Mouse (Mus musculus): ENCODE measurements around the gene Itgb6. TPM values are rescaled to one million over a fixed set of nuclear protein-coding genes. Genes with fewer than 3 reads are reported as not detected.

The Itgb6 gene
- polyA plus RNA-seq, 1 experiment from 2014 or later = 12.6 TPM

- WGBS = 78% methylated on average over 3 of the region's 3 CpGs
- Histone ChIP-seq H3K4me2 (ENCODE audit: low read depth, low read length) (no peak overlapping the region), H3K9me3 (ENCODE audit: control insufficient read depth, low read length) (no peaks in the 10 kb centered on the region), H3K36me3 (ENCODE audit: control insufficient read depth, insufficient read depth, low read length) (no peaks in the 10 kb centered on the region), H3K4me3 (ENCODE audit: low read length) (no peak overlapping the region), H3K9ac (ENCODE audit: low read depth, low read length) (no peak overlapping the region), H3K4me1 (ENCODE audit: control insufficient read depth, insufficient read depth, low read length) (peaks cover 7% of the 10 kb centered on the region), H3K27me3 (replicated peaks; ENCODE audit: control insufficient read depth, insufficient read depth, low read length) (no peaks in the 10 kb centered on the region), H3K27ac (ENCODE audit: low read length) (no peak overlapping the region)
- ATAC-seq = no peak
Measured at GRCm38 (mm10) chr2:60706866-60707265, 15.6 kb downstream of the Itgb6 start.

GRCm38 (mm10) chr2:60705426-60705825 is 17.0 kb downstream of the Itgb6 start:
- Histone ChIP-seq H3K9me3 (ENCODE audit: control insufficient read depth, low read length) (no peaks in the 10 kb centered on the region), H3K4me1 (ENCODE audit: control insufficient read depth, insufficient read depth, low read length) (peaks cover 7% of the 10 kb centered on the region), H3K4me3 (ENCODE audit: low read length) (no peak overlapping the region), H3K36me3 (ENCODE audit: control insufficient read depth, insufficient read depth, low read length) (no peaks in the 10 kb centered on the region), H3K4me2 (ENCODE audit: low read depth, low read length) (no peak overlapping the region), H3K27me3 (replicated peaks; ENCODE audit: control insufficient read depth, insufficient read depth, low read length) (no peaks in the 10 kb centered on the region), H3K9ac (ENCODE audit: low read depth, low read length) (no peak overlapping the region), H3K27ac (ENCODE audit: low read length) (no peak overlapping the region)
- 89% methylated on average over 8 of the region's 8 CpGs for WGBS
- ATAC-seq = no peak

GRCm38 (mm10) chr2:60703315-60703714 is 19.1 kb downstream of the Itgb6 start:
- peak overlapping the region; percentile 70 for H3K27ac ChIP-seq (ENCODE audit: low read length)
- H3K4me3 ChIP-seq (ENCODE audit: low read length) = no peak overlapping the region
- peak; percentile 96 for ATAC-seq
- 39% methylated on average over 4 of the region's 4 CpGs for WGBS
- peak overlapping the region; percentile 9; the same call in 1 of the 2 replicates for H3K4me2 ChIP-seq (ENCODE audit: low read depth, low read length)
- peaks cover 10% of the 10 kb centered on the region for H3K4me1 ChIP-seq (ENCODE audit: control insufficient read depth, insufficient read depth, low read length)
- no peaks in the 10 kb centered on the region for H3K36me3 ChIP-seq (ENCODE audit: control insufficient read depth, insufficient read depth, low read length)
- no peaks in the 10 kb centered on the region for H3K27me3 ChIP-seq (replicated peaks; ENCODE audit: control insufficient read depth, insufficient read depth, low read length)
- H3K9ac ChIP-seq (ENCODE audit: low read depth, low read length) = no peak overlapping the region
- no peaks in the 10 kb centered on the region for H3K9me3 ChIP-seq (ENCODE audit: control insufficient read depth, low read length)

- H3K27ac ChIP-seq (ENCODE audit: low read length) = no peak overlapping the region
- H3K4me1 ChIP-seq (ENCODE audit: control insufficient read depth, insufficient read depth, low read length) = peaks cover 22% of the 10 kb centered on the region
- no peaks in the 10 kb centered on the region for H3K9me3 ChIP-seq (ENCODE audit: control insufficient read depth, low read length)
- H3K4me3 ChIP-seq (ENCODE audit: low read length) = no peak overlapping the region
- H3K9ac ChIP-seq (ENCODE audit: low read depth, low read length) = no peak overlapping the region
- H3K27me3 ChIP-seq (replicated peaks; ENCODE audit: control insufficient read depth, insufficient read depth, low read length) = no peaks in the 10 kb centered on the region
- no peaks in the 10 kb centered on the region for H3K36me3 ChIP-seq (ENCODE audit: control insufficient read depth, insufficient read depth, low read length)
- no peak overlapping the region for H3K4me2 ChIP-seq (ENCODE audit: low read depth, low read length)
- 90% methylated on average over 4 of the region's 4 CpGs for whole genome bisulfite sequencing
- no peak for ATAC-seq
Measured at GRCm38 (mm10) chr2:60700956-60701355, 21.5 kb downstream of the Itgb6 start.

- H3K4me1 ChIP-seq (ENCODE audit: control insufficient read depth, insufficient read depth, low read length) = peaks cover 22% of the 10 kb centered on the region
- H3K9ac ChIP-seq (ENCODE audit: low read depth, low read length) = no peak overlapping the region
- no peak for ATAC-seq
- no peak overlapping the region for H3K4me3 ChIP-seq (ENCODE audit: low read length)
- H3K27ac ChIP-seq (ENCODE audit: low read length) = no peak overlapping the region
- H3K27me3 ChIP-seq (replicated peaks; ENCODE audit: control insufficient read depth, insufficient read depth, low read length) = no peaks in the 10 kb centered on the region
- no peaks in the 10 kb centered on the region for H3K9me3 ChIP-seq (ENCODE audit: control insufficient read depth, low read length)
- 81% methylated on average over 3 of the region's 3 CpGs for WGBS
- no peaks in the 10 kb centered on the region for H3K36me3 ChIP-seq (ENCODE audit: control insufficient read depth, insufficient read depth, low read length)
- H3K4me2 ChIP-seq (ENCODE audit: low read depth, low read length) = no peak overlapping the region
Measured at GRCm38 (mm10) chr2:60700013-60700412, 22.4 kb downstream of the Itgb6 start.

GRCm38 (mm10) chr2:60699591-60699990 is 22.9 kb downstream of the Itgb6 start:
- Histone ChIP-seq H3K9me3 (ENCODE audit: control insufficient read depth, low read length) (no peaks in the 10 kb centered on the region), H3K4me2 (ENCODE audit: low read depth, low read length) (no peak overlapping the region), H3K36me3 (ENCODE audit: control insufficient read depth, insufficient read depth, low read length) (no peaks in the 10 kb centered on the region), H3K4me1 (ENCODE audit: control insufficient read depth, insufficient read depth, low read length) (peaks cover 22% of the 10 kb centered on the region), H3K9ac (ENCODE audit: low read depth, low read length) (no peak overlapping the region), H3K27ac (ENCODE audit: low read length) (no peak overlapping the region), H3K4me3 (ENCODE audit: low read length) (no peak overlapping the region), H3K27me3 (replicated peaks; ENCODE audit: control insufficient read depth, insufficient read depth, low read length) (no peaks in the 10 kb centered on the region)
- 75% methylated on average over 3 of the region's 3 CpGs for WGBS
- ATAC-seq = no peak

GRCm38 (mm10) chr2:60698155-60698554 is 24.3 kb downstream of the Itgb6 start:
- Histone ChIP-seq H3K36me3 (ENCODE audit: control insufficient read depth, insufficient read depth, low read length) (no peaks in the 10 kb centered on the region), H3K9me3 (ENCODE audit: control insufficient read depth, low read length) (no peaks in the 10 kb centered on the region), H3K4me1 (ENCODE audit: control insufficient read depth, insufficient read depth, low read length) (peaks cover 20% of the 10 kb centered on the region), H3K4me3 (ENCODE audit: low read length) (no peak overlapping the region), H3K27me3 (replicated peaks; ENCODE audit: control insufficient read depth, insufficient read depth, low read length) (no peaks in the 10 kb centered on the region), H3K4me2 (ENCODE audit: low read depth, low read length) (no peak overlapping the region), H3K9ac (ENCODE audit: low read depth, low read length) (no peak overlapping the region), H3K27ac (ENCODE audit: low read length) (peak overlapping the region; percentile 10; the same call in 1 of the 2 replicates)
- ATAC-seq = no peak
- WGBS = 30% methylated on average over 1 of the region's 1 CpGs

GRCm38 (mm10) chr2:60697530-60697929 is 24.9 kb downstream of the Itgb6 start:
- H3K4me1 ChIP-seq (ENCODE audit: control insufficient read depth, insufficient read depth, low read length) = peaks cover 17% of the 10 kb centered on the region
- no peak for ATAC-seq
- 70% methylated on average over 7 of the region's 7 CpGs for WGBS
- H3K27ac ChIP-seq (ENCODE audit: low read length) = no peak overlapping the region
- no peaks in the 10 kb centered on the region for H3K36me3 ChIP-seq (ENCODE audit: control insufficient read depth, insufficient read depth, low read length)
- H3K4me2 ChIP-seq (ENCODE audit: low read depth, low read length) = no peak overlapping the region
- H3K4me3 ChIP-seq (ENCODE audit: low read length) = no peak overlapping the region
- H3K27me3 ChIP-seq (replicated peaks; ENCODE audit: control insufficient read depth, insufficient read depth, low read length) = no peaks in the 10 kb centered on the region
- no peaks in the 10 kb centered on the region for H3K9me3 ChIP-seq (ENCODE audit: control insufficient read depth, low read length)
- no peak overlapping the region for H3K9ac ChIP-seq (ENCODE audit: low read depth, low read length)

- Histone ChIP-seq H3K36me3 (ENCODE audit: control insufficient read depth, insufficient read depth, low read length) (no peaks in the 10 kb centered on the region), H3K4me1 (ENCODE audit: control insufficient read depth, insufficient read depth, low read length) (peaks cover 21% of the 10 kb centered on the region), H3K27me3 (replicated peaks; ENCODE audit: control insufficient read depth, insufficient read depth, low read length) (no peaks in the 10 kb centered on the region), H3K27ac (ENCODE audit: low read length) (no peak overlapping the region), H3K9ac (ENCODE audit: low read depth, low read length) (no peak overlapping the region), H3K4me3 (ENCODE audit: low read length) (no peak overlapping the region), H3K9me3 (ENCODE audit: control insufficient read depth, low read length) (no peaks in the 10 kb centered on the region), H3K4me2 (ENCODE audit: low read depth, low read length) (no peak overlapping the region)
- WGBS = 94% methylated on average over 6 of the region's 6 CpGs
- peak; percentile 59 for ATAC-seq
Measured at GRCm38 (mm10) chr2:60696559-60696958, 25.9 kb downstream of the Itgb6 start.

GRCm38 (mm10) chr2:60695706-60696105 is 26.7 kb downstream of the Itgb6 start:
- Histone ChIP-seq H3K9ac (ENCODE audit: low read depth, low read length) (no peak overlapping the region), H3K4me3 (ENCODE audit: low read length) (no peak overlapping the region), H3K9me3 (ENCODE audit: control insufficient read depth, low read length) (no peaks in the 10 kb centered on the region), H3K4me1 (ENCODE audit: control insufficient read depth, insufficient read depth, low read length) (peaks cover 21% of the 10 kb centered on the region), H3K27ac (ENCODE audit: low read length) (no peak overlapping the region), H3K36me3 (ENCODE audit: control insufficient read depth, insufficient read depth, low read length) (no peaks in the 10 kb centered on the region), H3K27me3 (replicated peaks; ENCODE audit: control insufficient read depth, insufficient read depth, low read length) (no peaks in the 10 kb centered on the region), H3K4me2 (ENCODE audit: low read depth, low read length) (no peak overlapping the region)
- no peak for ATAC-seq
- WGBS = 36% methylated on average over 8 of the region's 8 CpGs

Data from intestine, embryonic 16.5 days (tissue).